Mouse (Mus musculus): ENCODE results near the gene Nptn. TPM values are rescaled to one million over a fixed set of nuclear protein-coding genes. Genes with fewer than 3 reads are reported as not detected.

Gene Nptn
- 100 to 1,000 TPM; 186 to 201 TPM for total RNA-seq (2021)

GRCm38 (mm10) chr9:58581958-58582540 is at the start of gene Nptn:
TSS of gene Nptn (plus strand) at chr9:58582240.
- intact Hi-C loops (cut with DNase I), result loop anchor here (5.0 kb wide), 1 partner anchor 35 kb away; no protein-coding TSS in a partner anchor
- DNase-seq, result peak; percentile 98

DNA sequence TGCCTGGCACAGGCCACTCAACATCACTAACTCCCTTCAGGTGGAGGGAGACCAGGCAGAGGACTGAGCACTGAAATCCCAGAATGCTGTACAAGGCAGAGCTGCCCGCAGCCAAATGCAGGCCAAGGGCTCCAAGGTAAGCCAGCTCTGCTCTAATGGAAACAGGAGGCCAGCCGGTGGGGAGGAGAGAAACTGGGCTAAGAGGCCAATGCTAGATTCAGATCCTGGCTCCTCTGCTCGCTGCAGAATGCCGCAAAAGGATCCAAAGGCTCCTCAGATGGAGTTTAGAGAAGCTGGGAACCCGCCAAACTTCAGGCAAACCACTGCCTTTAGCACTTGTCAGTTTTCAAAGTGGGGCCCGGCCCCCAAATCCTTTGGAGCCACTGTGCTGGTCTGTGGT is 48.7 kb upstream of the Nptn start:
- intact Hi-C loops (cut with DNase I), result loop anchor here (5.0 kb wide), 1 partner anchor 339 kb away; no protein-coding TSS in a partner anchor

DNA sequence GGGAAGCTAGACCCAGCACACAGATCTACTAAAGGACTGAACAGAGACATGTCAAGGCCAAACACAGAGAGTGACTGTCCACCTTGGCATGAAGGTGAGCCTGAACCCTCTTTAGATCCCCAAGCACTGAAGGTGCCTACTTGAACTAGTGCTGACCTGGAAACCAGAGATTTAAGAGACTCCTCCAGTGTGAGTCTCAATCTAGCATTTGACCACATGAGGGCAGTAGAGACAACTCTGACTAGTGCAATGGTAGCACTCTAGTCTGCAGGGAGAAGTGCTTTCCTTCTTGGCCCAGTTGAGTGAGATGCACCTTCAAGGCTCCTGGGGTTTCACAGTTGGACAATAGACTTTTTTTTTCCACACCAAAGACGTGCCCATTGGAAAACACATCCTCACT is 47.3 kb upstream of the Nptn start:
- intact Hi-C loops (cut with DNase I), result loop anchor here (1.0 to 5.0 kb wide), 2 partner anchors 204 to 338 kb away; no protein-coding TSS in a partner anchor
- peak; percentile 69 to 82 for DNase-seq

More for the DNA sequence above, 48.7 kb upstream of the Nptn start:
- DNase-seq, result no peak

DNA sequence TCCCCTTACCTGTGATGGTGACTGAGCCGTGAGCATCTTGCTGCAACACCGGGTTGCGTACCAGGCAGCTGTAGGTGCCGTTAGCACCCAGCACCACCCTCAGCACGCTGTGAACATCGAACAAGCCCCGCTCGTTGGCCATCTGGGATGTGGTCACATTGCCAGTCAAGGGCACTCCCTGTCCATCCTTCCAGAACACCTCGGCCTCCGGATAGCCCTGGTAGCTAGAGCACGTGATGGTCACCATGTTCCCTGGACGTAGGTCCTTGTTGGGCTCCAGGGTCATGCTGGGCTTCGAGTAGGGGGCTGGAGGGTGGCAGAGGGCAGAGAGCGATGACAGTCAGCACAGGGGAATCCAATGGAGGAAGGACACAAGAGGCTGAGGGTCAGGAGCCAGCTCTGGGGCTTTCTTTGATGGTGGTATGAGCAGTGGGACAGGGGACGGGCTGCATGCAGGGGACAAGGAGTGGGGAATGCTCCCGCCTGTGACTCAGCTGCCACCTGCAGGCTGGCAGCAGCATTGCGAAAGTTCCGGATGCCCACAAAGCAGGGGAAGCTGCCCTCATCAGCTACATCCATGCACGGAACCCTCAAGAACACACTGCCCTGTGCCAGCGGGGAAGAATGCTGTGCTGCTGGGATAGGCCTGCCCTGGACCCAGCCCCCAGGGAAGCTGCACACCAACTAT is 46.4 kb upstream of the Nptn start:
- intact Hi-C loops (cut with DNase I), result loop anchor here (1.0 kb wide), 1 partner anchor 205 kb away; no protein-coding TSS in a partner anchor
- peak; percentile 40 to 50 for DNase-seq

GRCm38 (mm10) chr9:58537774-58538173 is 44.3 kb upstream of the Nptn start:
- intact Hi-C loops (cut with DNase I), result no loop called here
- no peak for DNase-seq

- intact Hi-C loops (cut with DNase I), result loop anchor here (1.0 kb wide), 2 partner anchors 38 to 111 kb away; no protein-coding TSS in a partner anchor
These were observed 42.2 kb upstream of the Nptn start for GRCm38 (mm10) chr9:58539886-58540285.

GRCm38 (mm10) chr9:58541895-58542338 is 40.1 kb upstream of the Nptn start:
- intact Hi-C loops (cut with DNase I), result loop anchor here (2.0 kb wide), 1 partner anchor 15 kb away; no protein-coding TSS in a partner anchor
- peak; percentile 91 for DNase-seq

More at GRCm38 (mm10) chr9:58539886-58540285, 42.2 kb upstream of the Nptn start:
- DNase-seq, result peak; percentile 64 to 80

DNA sequence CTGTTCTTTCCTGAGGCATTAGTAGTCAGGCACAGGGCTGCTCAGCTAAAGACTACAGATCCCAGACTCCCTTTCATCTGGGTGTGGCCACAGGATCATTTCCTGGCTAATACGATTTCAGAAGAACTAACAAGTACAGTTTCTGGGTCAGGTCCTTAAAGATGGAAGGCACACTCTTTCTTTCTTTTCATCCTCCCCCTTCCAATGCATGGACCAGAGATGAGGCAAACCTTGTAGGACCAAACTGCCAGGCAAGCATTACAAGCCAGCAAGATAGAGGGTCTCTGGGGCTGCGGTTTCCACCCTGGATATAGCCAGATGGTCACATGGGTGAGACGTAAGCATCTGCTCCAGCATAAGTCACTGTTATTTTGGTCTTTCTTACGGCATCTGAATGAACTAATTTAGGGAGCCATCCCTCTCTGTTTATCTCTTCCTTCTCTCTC is 37.1 kb upstream of the Nptn start:
- intact Hi-C loops (cut with DNase I), result no loop called here
- DNase-seq, result peak; percentile 44 to 60

GRCm38 (mm10) chr9:58545428-58545827 is 36.6 kb upstream of the Nptn start:
- intact Hi-C loops (cut with DNase I), result no loop called here
- no peak for DNase-seq

GRCm38 (mm10) chr9:58546630-58547360 is 35.2 kb upstream of the Nptn start:
- intact Hi-C loops (cut with DNase I), result no loop called here
- peak; percentile 45 to 53 for DNase-seq

DNA sequence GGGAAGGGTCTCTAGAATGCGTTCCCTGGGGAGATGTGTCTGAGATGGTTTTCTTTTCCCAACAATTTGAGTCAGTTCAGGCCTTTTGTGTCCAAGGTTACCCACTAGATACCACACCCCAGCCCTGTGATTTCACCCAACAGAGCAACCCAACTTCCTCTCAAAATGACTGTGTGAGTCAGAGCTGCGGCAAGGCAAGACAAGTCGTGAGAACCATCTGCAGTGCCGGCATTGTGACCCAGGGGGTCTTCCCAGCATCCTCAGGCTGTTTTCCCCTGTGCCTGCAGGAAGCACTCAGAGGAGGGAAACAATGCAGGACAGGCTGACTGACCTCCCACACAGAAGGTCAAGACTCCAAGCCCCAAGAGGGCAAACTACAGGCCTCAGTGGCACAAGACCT is 33.1 kb upstream of the Nptn start:
- intact Hi-C loops (cut with DNase I), result no loop called here
- no peak for DNase-seq

DNA sequence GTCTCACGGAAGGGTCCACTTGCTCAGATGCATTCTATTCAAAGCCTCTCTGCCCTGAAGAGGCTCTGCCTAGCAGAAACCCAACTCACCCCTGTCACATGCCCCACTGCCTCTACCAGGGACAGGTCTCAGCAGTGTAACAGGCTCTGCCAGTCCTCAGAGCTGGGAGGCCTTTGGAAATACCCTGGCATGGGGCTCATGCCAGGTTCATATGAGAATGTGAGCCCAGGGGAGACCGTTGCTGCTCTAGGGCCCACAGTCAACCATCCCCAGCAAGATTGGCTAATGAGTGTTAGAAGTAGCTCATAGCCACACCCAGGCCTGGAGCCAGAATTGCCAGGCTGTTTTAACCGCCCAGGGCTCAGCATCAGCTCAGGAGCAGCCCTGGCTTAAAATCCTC is 32.3 kb upstream of the Nptn start:
- DNase-seq, result peak; percentile 37 to 43
- intact Hi-C loops (cut with DNase I), result no loop called here

GRCm38 (mm10) chr9:58550928-58551327 is 31.1 kb upstream of the Nptn start:
- intact Hi-C loops (cut with DNase I), result no loop called here

GRCm38 (mm10) chr9:58552083-58552482 is 30.0 kb upstream of the Nptn start:
- intact Hi-C loops (cut with DNase I), result no loop called here
- no peak for DNase-seq

More at GRCm38 (mm10) chr9:58550928-58551327, 31.1 kb upstream of the Nptn start:
- no peak for DNase-seq

- DNase-seq, result peak in 1 of 2 experiments; percentile 53
These were observed 27.8 kb upstream of the Nptn start for GRCm38 (mm10) chr9:58554056-58554907.

GRCm38 (mm10) chr9:58554908-58555684 is 26.9 kb upstream of the Nptn start, which contains the start of gene Cd276:
TSS of gene Cd276 (minus strand) at chr9:58555437.
- DNase-seq, result peak; percentile 83 to 86
- intact Hi-C loops (cut with DNase I), result no loop called here

More at GRCm38 (mm10) chr9:58554056-58554907, 27.8 kb upstream of the Nptn start:
- intact Hi-C loops (cut with DNase I), result no loop called here

DNA sequence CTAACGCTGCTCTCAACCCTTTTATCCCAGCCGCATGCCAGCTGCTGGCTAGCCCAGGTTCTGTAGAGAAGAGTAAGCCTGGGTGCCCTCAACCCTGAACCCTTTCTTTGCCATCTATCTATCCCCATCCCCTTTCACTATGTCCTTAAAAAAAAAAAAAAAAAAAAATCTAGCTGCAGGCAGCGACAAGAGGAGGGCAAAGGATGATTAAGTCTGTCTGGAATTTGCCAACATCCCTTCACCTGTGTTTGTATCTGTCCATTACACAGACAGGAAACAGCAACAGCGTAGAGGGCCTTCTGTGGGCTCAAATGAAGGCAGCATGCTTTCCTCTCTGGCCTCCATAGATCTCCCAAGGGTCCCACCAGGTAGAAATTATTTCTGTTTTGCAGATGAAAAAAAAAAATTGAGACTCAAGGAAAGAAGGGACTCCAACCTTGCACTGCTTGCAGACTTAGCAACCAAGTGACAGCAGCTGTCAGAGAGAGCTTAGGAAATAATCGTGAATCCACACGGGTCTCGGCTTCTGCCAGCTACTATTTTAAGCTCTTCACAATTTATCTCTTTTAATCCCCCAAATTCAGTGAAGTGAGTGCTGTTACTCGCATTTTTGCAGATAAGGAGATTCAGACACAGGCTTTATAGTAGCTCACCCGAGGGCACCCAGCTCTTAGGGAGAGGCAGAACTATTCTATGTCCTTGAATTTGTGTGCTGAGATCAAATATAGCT is 26.2 kb upstream of the Nptn start:
- intact Hi-C loops (cut with DNase I), result loop anchor here (2.0 kb wide), 2 partner anchors 13 to 23 kb away; no protein-coding TSS in a partner anchor

DNA sequence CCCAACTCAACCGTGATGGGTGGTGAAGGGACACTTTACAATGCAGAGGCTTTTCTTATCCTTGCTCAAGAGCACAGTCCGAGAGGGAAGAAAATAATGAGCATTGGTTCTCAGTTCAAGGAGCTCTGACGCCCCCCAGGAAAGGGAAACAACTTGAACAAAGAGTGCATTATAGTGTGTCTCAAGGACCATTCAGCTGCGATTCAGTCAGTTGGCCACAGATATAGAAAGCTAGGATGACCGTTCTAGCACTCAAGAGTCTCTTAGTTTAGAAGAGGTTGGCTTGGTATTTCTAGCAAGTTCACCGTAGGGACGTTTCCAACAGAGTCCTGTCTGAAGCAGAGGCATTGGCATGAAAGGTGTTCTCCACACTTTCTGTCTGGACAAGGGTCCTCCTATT is 25.4 kb upstream of the Nptn start:
- intact Hi-C loops (cut with DNase I), result loop anchor here (2.0 kb wide), 2 partner anchors 14 to 22 kb away; no protein-coding TSS in a partner anchor
- no peak for DNase-seq

More for the DNA sequence above, 26.2 kb upstream of the Nptn start:
- DNase-seq, result no peak
